Mouse (Mus musculus): Measurements from ENCODE around the gene Gm49388.

DNA sequence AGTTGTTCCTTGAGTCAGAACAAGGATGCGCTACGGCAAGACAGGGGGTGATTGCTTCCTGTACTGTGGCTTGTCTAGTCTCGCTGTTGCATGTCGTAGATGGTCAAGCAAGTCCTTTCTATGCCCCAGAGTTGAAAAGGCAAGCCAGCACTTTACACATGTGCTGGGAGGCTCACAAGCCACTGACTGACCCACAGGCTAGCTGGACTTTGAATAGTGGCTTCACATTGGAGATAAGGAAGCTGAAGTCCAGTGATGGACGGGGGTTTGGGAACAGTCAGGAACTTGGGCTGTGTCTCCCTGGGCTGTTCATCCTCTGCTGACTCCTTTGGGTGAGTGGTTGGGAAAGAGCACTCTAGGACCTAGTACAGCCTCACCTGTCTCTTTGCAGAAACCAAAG, 33.8 kb upstream of the Gm49388 start:
- TF ChIP-seq ZC3H11A (IDR thresholded peaks at IDR 0.05; ENCODE audit: borderline replicate concordance, low read depth, low read length) (no peak), MAFK (IDR thresholded peaks at IDR 0.05; ENCODE audit: insufficient read depth, low read depth, low read length) (no peak)
